Mouse (Mus musculus) bone marrow macrophage, adult 2 months (primary cell): ENCODE data around the gene Tmem136. TPM values are rescaled to one million over a fixed set of nuclear protein-coding genes. Genes with fewer than 3 reads are reported as not detected.

Experiments used
- H3K27ac ChIP-seq: 2 replicates; pipeline ENCODE4 v1.5.1; 2012; ENCODE audit warnings: low read depth, low read length; ENCODE audit not compliant: insufficient read depth
- H3K4me1 ChIP-seq: 2 replicates; pipeline ENCODE4 v1.6.1; 2012; ENCODE audit warnings: low read length; ENCODE audit not compliant: control insufficient read depth, insufficient read depth
- H3K4me3 ChIP-seq: 2 replicates; pipeline ENCODE4 v1.5.1; 2012; ENCODE audit warnings: mild to moderate bottlenecking, low read length, moderate library complexity; ENCODE audit not compliant: insufficient read depth
- CTCF ChIP-seq: IDR thresholded peaks from 2 replicates; pipeline ENCODE4 v1.5.1; 2012; ENCODE audit warnings: low read depth, mild to moderate bottlenecking, low read length, moderate library complexity
- POLR2A ChIP-seq: IDR thresholded peaks from 2 replicates; pipeline ENCODE4 v1.6.1; 2012; ENCODE audit warnings: mild to moderate bottlenecking, low read depth, low read length, borderline replicate concordance
- polyA plus RNA-seq: library from polyadenylated mRNA; stranded (reverse); fragments of >200 nt; gene quantifications from 2 replicates; pipeline ENCODE4 v1.2.4, GENCODE M21; 2012; ENCODE audit not compliant: missing spikeins, insufficient read depth, insufficient read length

Tmem136 gene
- polyA plus RNA-seq, 1 experiment, result not detected

DNA sequence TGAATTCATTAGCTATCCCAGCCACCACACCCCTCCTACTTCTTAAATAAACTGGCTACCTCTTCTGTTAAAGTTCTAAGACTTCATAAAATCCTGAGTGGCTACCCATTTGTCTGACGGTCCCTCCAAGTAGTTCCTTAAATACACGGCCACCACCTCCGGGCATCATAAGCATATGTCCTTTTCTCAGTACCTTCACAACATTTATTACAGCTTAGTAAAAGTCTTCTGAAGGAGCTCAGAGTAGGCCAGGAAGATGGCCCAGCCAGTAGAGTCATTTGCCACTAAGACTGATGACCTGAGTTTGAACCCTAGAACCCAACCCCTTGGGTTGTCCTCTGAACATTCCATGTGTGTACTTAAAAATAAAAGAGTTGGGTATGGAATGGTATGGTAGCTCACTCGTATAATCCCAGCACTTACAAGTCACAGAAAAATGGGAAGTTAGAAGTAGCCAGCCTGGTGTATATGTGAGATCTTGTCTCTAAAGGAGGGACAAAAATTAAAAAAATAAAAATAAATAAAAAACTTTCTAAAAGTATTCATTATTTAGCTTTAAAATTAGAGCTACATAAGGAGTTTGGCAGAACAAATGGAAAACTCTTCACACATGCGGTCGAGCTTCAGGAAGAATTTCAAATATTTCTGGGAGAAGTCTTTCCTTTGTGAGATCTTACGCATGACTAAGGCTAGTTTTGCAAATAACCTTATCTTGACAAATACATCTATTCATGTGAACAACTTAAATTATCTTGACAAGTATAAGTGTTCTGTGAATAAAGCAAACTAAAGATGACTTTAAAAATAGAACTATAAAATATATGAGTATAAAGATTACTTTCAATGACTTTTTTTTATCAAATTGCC is 31.6 kb downstream of the Tmem136 start:
- H3K4me3 ChIP-seq, result no peak overlapping the region
- no peaks in the 10 kb centered on the region for H3K4me1 ChIP-seq
- TF ChIP-seq POLR2A (no peak), CTCF (no peak)
- no peak overlapping the region for H3K27ac ChIP-seq

DNA sequence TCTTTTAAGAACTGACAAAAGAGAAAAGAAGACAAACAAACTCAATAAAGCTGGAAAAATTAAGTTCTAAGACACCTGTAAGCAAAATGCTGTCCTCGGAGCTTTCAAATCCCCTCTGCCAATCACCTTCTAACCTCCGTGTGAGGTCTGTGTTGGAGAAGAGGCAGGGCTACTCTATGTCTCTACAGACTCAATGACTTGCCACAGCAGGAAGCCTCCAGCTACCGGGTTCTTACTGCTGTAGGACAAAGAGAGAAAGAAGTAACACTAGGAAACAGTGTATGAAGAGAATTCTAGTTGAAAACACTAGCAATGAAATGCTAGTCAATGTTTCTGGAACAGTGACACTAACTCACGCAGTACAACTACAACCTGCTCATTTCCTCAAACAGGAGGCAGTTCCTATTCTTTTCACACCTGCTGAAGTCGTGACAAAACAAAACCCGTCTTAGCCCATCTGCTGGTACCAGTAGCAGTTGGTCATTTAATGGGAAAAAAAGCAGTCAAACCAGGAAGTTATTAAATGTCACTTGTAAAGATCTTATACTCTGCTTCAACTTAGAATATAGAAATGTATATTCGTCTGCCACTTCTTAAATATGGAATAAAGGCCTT is 32.8 kb downstream of the Tmem136 start:
- no peak overlapping the region for H3K27ac ChIP-seq
- H3K4me3 ChIP-seq, result no peak overlapping the region
- TF ChIP-seq POLR2A, result no peak
- no peak for TF ChIP-seq CTCF
- no peaks in the 10 kb centered on the region for H3K4me1 ChIP-seq

GRCm38 (mm10) chr9:43078711-43079110 is 37.7 kb downstream of the Tmem136 start:
- Histone ChIP-seq H3K4me3 (no peak overlapping the region), H3K27ac (no peak overlapping the region), H3K4me1 (no peaks in the 10 kb centered on the region)
- TF ChIP-seq POLR2A, result no peak
- TF ChIP-seq CTCF, result no peak

DNA sequence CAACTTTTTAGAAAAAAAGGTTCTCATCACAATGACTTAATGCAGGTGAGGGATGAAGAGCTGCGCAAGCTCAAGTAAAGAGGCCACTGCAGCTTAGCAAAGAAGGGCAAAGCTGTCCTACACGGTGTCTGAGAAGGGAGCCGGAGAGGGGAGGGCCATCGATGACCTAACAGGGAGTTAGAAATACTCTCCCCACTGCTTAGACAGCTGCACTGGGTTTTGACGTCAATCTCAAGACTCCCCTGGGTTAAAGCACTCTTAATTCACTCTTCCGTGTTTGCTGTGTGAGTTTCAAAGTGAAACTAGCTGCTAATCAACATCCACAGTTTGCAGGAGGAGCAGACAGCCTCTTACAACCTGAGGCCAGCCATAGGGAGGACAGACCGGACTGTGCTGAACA is 40.2 kb downstream of the Tmem136 start:
- TF ChIP-seq POLR2A (no peak), CTCF (no peak)
- no peak overlapping the region for H3K4me3 ChIP-seq
- H3K4me1 ChIP-seq, result no peaks in the 10 kb centered on the region
- H3K27ac ChIP-seq, result no peak overlapping the region

DNA sequence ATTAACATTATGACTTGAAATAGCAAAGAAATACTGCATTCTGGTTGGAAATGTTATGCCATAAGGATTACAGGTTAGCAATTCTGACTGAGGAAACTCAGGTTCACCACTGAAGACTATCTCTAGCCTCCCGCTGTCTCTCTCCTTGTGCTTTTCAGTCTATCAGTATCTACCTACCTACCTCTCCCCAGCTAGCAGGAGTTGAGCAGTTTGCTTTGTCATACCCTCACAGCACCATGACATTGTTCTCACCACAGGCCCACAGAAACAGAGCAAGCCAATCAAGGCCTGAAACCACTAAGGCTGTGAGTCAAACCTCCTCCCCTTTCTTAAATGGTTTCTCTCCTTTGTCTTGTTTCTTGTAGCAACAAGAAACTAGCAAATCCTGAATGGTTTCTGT is 41.8 kb downstream of the Tmem136 start:
- Histone ChIP-seq H3K4me3 (no peak overlapping the region), H3K4me1 (no peaks in the 10 kb centered on the region), H3K27ac (no peak overlapping the region)
- no peak for TF ChIP-seq CTCF
- no peak for TF ChIP-seq POLR2A

DNA sequence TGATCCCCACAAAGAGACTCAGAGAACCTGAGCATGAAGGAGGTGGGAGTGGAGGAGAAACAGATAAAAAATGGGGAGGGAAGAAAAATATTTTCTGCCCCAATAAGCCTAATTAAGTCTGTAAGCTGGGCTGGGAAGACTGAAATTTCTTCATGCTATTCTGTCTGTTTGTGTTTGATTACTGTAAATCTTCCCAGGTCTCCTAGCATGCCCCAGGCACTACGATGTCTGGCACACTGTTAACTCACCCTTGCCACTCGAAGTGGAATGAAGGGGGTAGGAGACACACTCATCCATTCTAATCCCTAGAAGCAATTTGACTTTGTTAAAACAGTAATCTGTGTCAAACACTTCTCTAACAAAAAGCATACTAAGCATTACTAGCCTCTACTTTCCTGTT is 44.6 kb downstream of the Tmem136 start:
- TF ChIP-seq POLR2A (no peak), CTCF (no peak)
- no peak overlapping the region for H3K4me3 ChIP-seq
- no peaks in the 10 kb centered on the region for H3K4me1 ChIP-seq
- H3K27ac ChIP-seq, result no peak overlapping the region

- H3K4me3 ChIP-seq, result no peak overlapping the region
- H3K4me1 ChIP-seq, result no peaks in the 10 kb centered on the region
- no peak overlapping the region for H3K27ac ChIP-seq
Measured at GRCm38 (mm10) chr9:43071176-43071575, 45.2 kb downstream of the Tmem136 start.

DNA sequence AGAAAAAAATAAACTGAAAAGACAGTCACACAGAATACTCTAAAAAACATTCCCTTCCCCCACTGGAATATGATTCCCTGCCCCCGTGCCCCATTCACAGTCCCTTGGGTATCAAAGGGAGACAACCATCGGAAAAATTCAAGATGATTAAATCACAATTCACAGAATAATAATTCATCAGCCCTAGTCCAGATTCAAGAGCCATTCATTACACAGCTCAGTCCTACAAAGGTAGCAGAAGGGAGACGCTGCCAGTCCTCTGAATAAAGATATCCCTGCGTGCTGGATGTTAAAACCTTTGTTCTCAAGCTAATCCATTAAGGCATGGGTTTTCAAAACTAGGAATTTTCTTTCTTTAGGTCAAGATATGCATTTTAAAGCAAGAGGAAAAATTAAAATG is 45.8 kb downstream of the Tmem136 start:
- H3K27ac ChIP-seq, result no peak overlapping the region
- no peak overlapping the region for H3K4me3 ChIP-seq
- no peaks in the 10 kb centered on the region for H3K4me1 ChIP-seq
- TF ChIP-seq CTCF (no peak), POLR2A (no peak)

More at GRCm38 (mm10) chr9:43071176-43071575, 45.2 kb downstream of the Tmem136 start:
- TF ChIP-seq POLR2A (no peak), CTCF (no peak)

DNA sequence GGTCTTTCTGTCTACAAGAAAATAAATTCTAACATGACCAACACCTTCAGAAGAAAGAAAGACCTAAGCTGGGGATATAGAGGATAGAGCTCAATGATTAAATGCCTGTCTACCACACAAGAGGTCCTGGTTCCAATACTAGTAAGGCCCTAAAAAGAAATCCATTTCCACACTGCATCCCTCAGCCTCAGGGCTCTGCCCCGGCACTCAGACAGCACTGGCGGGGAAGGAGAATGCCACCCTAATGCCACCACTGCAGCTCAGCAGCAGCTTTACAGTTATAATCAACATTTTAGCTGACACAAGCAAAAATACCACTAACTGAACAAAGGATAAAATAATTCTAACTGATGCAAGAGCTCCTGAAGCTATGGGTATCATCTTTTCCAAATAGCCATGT is 46.2 kb downstream of the Tmem136 start:
- Histone ChIP-seq H3K27ac (no peak overlapping the region), H3K4me3 (no peak overlapping the region), H3K4me1 (no peaks in the 10 kb centered on the region)
- TF ChIP-seq POLR2A (no peak), CTCF (no peak)

- Histone ChIP-seq H3K4me3 (no peak overlapping the region), H3K27ac (no peak overlapping the region), H3K4me1 (no peaks in the 10 kb centered on the region)
- TF ChIP-seq POLR2A, result no peak
- no peak for TF ChIP-seq CTCF
Measured at GRCm38 (mm10) chr9:43067896-43068295, 48.5 kb downstream of the Tmem136 start.
